Mouse (Mus musculus) intestine, postnatal 0 days (tissue): ENCODE measurements at regions not wholly inside any gene's neighbourhood (a gene's known extent, or its start where the extent isn't known, plus 50 kb on each side); places are given as distances from the start of the nearest gene placed in this dataset.

Experiments used
- ATAC-seq: fragments of 200-750 bp; cut with Nextera tagmentation; 2 replicates; pipeline ENCODE4 v1.8.0; 2017; ENCODE audit warnings: mild to moderate bottlenecking, moderate TSS enrichment, moderate library complexity
- H3K27ac ChIP-seq: fragments of 300-500 bp; sonication (generic); 2 replicates; pipeline ENCODE4 v1.5.1; 2014; ENCODE audit warnings: mild to moderate bottlenecking, low read depth, low read length, moderate library complexity
- H3K27me3 ChIP-seq: fragments of 300-500 bp; sonication (generic); replicated peaks from 2 replicates; pipeline ENCODE4 v1.6.1; 2014; ENCODE audit warnings: low read length, mixed read lengths; ENCODE audit not compliant: control insufficient read depth, insufficient read depth
- H3K36me3 ChIP-seq: fragments of 300-500 bp; sonication (generic); 2 replicates; pipeline ENCODE4 v1.6.1; 2014; ENCODE audit warnings: mild to moderate bottlenecking, moderate library complexity; ENCODE audit not compliant: control insufficient read depth, insufficient read depth
- H3K4me1 ChIP-seq: fragments of 300-500 bp; sonication (generic); replicated peaks from 2 replicates; pipeline ENCODE4 v1.6.1; 2014; ENCODE audit warnings: antibody characterized with exemption, low read length, mixed read lengths; ENCODE audit not compliant: control insufficient read depth, insufficient read depth
- H3K4me2 ChIP-seq: fragments of 300-500 bp; sonication (generic); replicated peaks from 2 replicates; pipeline ENCODE4 v1.6.1; 2014; ENCODE audit warnings: low read depth, mild to moderate bottlenecking, moderate library complexity
- H3K4me3 ChIP-seq: fragments of 300-500 bp; sonication (generic); 2 replicates; pipeline ENCODE4 v1.5.1; 2014; ENCODE audit warnings: low read depth, low read length
- H3K9ac ChIP-seq: fragments of 300-500 bp; sonication (generic); 2 replicates; pipeline ENCODE4 v1.6.1; 2014; ENCODE audit warnings: mild to moderate bottlenecking, low read depth, low read length
- H3K9me3 ChIP-seq: fragments of 300-500 bp; sonication (generic); 2 replicates; pipeline ENCODE4 v1.6.1; 2016; ENCODE audit warnings: mixed run types; ENCODE audit not compliant: control insufficient read depth
- CTCF ChIP-seq: sonication (generic); IDR thresholded peaks from 2 replicates; pipeline ENCODE4 v1.5.1; 2016; ENCODE audit warnings: low read depth, mild to moderate bottlenecking, control low read depth, antibody characterized with exemption, moderate library complexity
- WGBS: fragments of 180-500 bp; shearing (Covaris S2); extraction: QIAGEN DNeasy Blood & Tissue Kit; methylation state at CpG from one replicate; pipeline ENCODE4 v1.1.7; 2014; 5-methylcytosine and 5-hydroxymethylcytosine counted together

GRCm38 (mm10) chr4:153310641-153311040 is 172.0 kb downstream of the Ajap1 start:
- no peaks in the 10 kb centered on the region for H3K36me3 ChIP-seq
- ATAC-seq, result no peak
- H3K4me1 ChIP-seq, result no peaks in the 10 kb centered on the region
- H3K9me3 ChIP-seq, result no peaks in the 10 kb centered on the region
- no peak for TF ChIP-seq CTCF
- H3K9ac ChIP-seq, result no peak overlapping the region
- no peaks in the 10 kb centered on the region for H3K27me3 ChIP-seq
- H3K4me2 ChIP-seq, result no peak overlapping the region
- WGBS, result 18% methylated on average over 1 of the region's 2 CpGs
- H3K27ac ChIP-seq, result no peak overlapping the region
- no peak overlapping the region for H3K4me3 ChIP-seq

GRCm38 (mm10) chr4:153303521-153303920 is 179.1 kb downstream of the Ajap1 start:
- no peaks in the 10 kb centered on the region for H3K27me3 ChIP-seq
- no peak overlapping the region for H3K9ac ChIP-seq
- no peak for ATAC-seq
- no peak overlapping the region for H3K4me3 ChIP-seq
- no peaks in the 10 kb centered on the region for H3K9me3 ChIP-seq
- 73% methylated on average over 5 of the region's 5 CpGs for WGBS
- no peaks in the 10 kb centered on the region for H3K36me3 ChIP-seq
- no peak overlapping the region for H3K4me2 ChIP-seq
- no peak overlapping the region for H3K27ac ChIP-seq
- TF ChIP-seq CTCF, result no peak
- H3K4me1 ChIP-seq, result no peaks in the 10 kb centered on the region

GRCm38 (mm10) chr4:153302855-153303254 is 179.8 kb downstream of the Ajap1 start:
- Histone ChIP-seq H3K27ac (no peak overlapping the region), H3K9me3 (no peaks in the 10 kb centered on the region), H3K27me3 (no peaks in the 10 kb centered on the region), H3K4me1 (no peaks in the 10 kb centered on the region), H3K36me3 (no peaks in the 10 kb centered on the region), H3K9ac (no peak overlapping the region), H3K4me3 (no peak overlapping the region), H3K4me2 (no peak overlapping the region)
- no peak for ATAC-seq
- 83% methylated on average over 4 of the region's 4 CpGs for WGBS
- no peak for TF ChIP-seq CTCF

DNA sequence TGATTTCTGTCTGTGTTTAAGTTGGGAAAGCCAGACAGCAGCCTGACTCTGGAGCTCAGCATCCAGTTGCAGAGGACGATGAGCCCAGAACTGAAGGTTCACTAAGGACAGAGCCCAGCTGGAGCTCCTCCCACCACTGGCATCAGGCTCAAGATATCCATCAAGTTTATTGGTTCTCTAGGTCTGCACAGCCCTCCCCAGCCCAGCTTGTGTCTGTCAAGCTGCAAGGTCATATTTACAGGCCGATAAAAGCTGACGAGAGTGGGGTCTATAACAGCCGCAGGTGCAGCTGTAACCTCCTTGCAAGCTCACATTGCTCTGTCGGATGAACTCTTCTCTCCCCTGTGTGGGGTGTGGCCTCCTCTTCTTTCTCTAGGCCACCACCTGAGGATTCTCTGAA is 184.3 kb downstream of the Ajap1 start:
- TF ChIP-seq CTCF, result no peak
- Histone ChIP-seq H3K4me3 (no peak overlapping the region), H3K4me1 (no peaks in the 10 kb centered on the region), H3K4me2 (no peak overlapping the region), H3K9me3 (no peaks in the 10 kb centered on the region), H3K9ac (no peak overlapping the region), H3K36me3 (no peaks in the 10 kb centered on the region), H3K27me3 (no peaks in the 10 kb centered on the region), H3K27ac (no peak overlapping the region)
- WGBS, result 45% methylated on average over 5 of the region's 5 CpGs
- no peak for ATAC-seq

GRCm38 (mm10) chr4:153294828-153295227 is 187.8 kb downstream of the Ajap1 start:
- ATAC-seq, result no peak
- H3K27ac ChIP-seq, result no peak overlapping the region
- no peaks in the 10 kb centered on the region for H3K4me1 ChIP-seq
- no peaks in the 10 kb centered on the region for H3K9me3 ChIP-seq
- H3K36me3 ChIP-seq, result no peaks in the 10 kb centered on the region
- TF ChIP-seq CTCF, result no peak
- H3K9ac ChIP-seq, result no peak overlapping the region
- 52% methylated on average over 6 of the region's 6 CpGs for WGBS
- H3K4me3 ChIP-seq, result no peak overlapping the region
- H3K4me2 ChIP-seq, result no peak overlapping the region
- H3K27me3 ChIP-seq, result no peaks in the 10 kb centered on the region

DNA sequence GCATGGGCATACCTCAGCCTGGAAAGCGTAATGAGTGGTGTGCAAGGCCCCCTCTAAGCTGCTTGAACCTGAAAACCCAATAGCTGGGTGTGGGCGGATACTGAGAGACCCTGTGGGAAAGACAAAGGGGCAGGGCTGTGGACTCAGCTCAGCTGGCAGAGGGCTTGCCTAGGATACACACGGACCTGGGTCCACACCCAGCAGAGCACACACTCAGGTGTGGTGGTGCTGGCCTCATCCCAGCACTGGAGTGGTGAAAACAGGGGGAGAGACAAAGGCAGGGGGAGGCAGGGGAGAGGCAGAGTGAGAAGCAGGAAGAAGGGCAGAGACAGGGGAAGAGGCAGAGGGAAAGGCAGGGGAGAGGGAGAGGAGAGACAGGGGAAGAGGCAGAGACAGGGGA is 189.5 kb downstream of the Ajap1 start:
- H3K36me3 ChIP-seq, result no peaks in the 10 kb centered on the region
- no peak overlapping the region for H3K4me3 ChIP-seq
- no peaks in the 10 kb centered on the region for H3K27me3 ChIP-seq
- ATAC-seq, result no peak
- no peak overlapping the region for H3K27ac ChIP-seq
- H3K4me2 ChIP-seq, result no peak overlapping the region
- WGBS, result 39% methylated on average over 3 of the region's 3 CpGs
- H3K9ac ChIP-seq, result no peak overlapping the region
- no peak for TF ChIP-seq CTCF
- H3K4me1 ChIP-seq, result no peaks in the 10 kb centered on the region
- no peaks in the 10 kb centered on the region for H3K9me3 ChIP-seq

DNA sequence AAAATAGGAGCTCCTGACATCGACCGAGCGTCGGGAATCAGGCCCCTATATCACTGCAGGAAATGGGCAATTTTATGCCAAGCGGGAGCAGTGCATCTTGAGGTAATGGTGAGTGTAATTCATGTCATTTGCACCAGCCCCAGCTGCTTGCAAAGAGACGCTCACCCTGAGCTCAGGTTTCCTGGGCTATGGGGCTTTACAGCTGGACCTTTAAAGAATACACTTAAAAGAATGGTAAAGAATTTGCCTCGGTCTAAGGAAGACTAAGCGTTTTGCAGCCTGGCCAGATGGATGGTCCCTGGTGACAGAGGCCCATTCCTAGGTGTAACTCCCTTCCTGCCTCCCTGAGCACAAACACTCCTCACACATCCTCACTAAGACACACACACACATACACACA is 194.2 kb downstream of the Ajap1 start:
- Histone ChIP-seq H3K27ac (no peak overlapping the region), H3K9me3 (no peaks in the 10 kb centered on the region), H3K4me3 (no peak overlapping the region), H3K4me1 (no peaks in the 10 kb centered on the region), H3K9ac (no peak overlapping the region), H3K36me3 (no peaks in the 10 kb centered on the region), H3K4me2 (no peak overlapping the region), H3K27me3 (no peaks in the 10 kb centered on the region)
- no peak for ATAC-seq
- WGBS, result 63% methylated on average over 8 of the region's 8 CpGs
- TF ChIP-seq CTCF, result no peak
